Mouse (Mus musculus): ENCODE measurements around the gene Rps6ka5.

The Rps6ka5 gene

DNA sequence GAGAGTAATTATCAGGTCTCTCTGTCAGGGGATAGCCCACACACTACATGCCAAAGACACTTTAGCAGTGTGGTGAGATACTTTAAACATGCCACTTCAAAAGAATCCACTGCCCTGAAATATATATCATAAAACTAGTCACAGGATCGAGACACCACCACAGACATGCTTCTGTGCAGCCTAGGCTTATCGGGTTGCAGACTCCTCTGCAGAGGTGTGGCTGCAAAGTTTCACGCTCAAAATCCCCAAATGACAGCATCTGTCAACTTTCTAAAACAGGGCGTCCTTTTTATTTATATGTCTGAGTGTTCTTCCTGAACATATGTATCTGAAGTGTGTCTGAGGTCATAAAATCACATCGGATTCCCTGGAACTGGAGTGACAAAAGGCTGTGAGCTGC, 117.7 kb downstream of the Rps6ka5 start:
- intact Hi-C loops (cut with DNase I): loop anchor here (5.0 kb wide), 1 partner anchor 228 kb away; no protein-coding TSS in a partner anchor

DNA sequence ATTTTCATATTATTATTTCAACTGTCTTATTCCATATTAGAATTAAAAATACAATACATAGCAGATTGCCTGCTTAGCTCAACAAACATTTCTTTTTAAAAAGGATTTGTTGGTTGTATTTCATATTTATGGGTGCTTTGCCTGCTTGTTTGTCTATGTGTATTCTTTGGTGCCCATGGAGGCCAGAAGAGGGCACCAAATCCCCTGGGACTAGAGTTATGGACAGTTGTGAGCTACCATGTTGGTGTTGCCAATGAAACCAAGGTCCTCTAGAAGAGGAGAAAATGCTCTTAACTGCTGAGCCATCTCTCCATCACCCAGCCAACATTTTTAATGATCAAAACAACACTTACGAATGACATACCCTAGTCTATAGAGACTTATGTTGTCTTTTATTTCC, 120.0 kb downstream of the Rps6ka5 start:
- intact Hi-C loops (cut with DNase I): loop anchor here (5.0 kb wide), 1 partner anchor 231 kb away; no protein-coding TSS in a partner anchor

DNA sequence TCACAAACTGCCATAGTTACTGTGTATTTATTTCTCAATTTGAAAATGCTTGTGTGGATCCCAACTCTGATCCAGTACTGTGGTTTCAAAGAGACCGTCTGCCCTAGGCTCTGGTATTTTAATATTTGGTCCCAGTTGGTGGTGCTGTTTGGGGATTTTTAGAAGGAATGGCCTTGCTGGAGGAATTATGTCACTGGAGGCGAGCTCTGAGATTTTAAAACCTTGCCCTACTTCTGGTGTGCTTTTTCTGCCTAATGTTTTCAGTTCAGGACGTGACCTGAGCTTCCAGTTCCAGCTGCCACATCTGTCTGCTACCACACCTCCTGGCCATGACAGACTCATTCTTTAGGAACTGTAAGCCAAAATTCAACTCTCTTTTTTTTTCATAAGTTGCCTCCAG, 121.2 kb downstream of the Rps6ka5 start:
- intact Hi-C loops (cut with DNase I): loop anchor here (5.0 kb wide), 1 partner anchor 232 kb away; no protein-coding TSS in a partner anchor

DNA sequence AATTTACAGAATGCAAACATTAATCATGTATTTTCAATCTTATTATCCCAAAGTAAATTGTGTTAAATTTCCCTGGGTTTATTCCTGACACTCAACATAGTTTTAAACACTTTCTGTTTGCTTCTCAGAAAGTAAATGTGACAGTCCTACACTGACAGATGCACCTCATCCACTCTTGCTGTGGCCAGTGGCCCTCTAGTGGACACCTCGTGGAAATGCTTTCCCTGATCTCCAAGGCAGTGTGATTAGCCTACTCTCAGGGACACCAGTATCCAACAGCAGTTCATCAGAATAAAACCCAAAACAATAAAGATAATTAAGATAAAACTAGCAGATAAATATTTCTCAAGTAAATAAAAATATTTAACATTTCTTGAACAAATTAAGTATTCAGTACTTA, 122.2 kb downstream of the Rps6ka5 start:
- intact Hi-C loops (cut with DNase I): no loop called here

DNA sequence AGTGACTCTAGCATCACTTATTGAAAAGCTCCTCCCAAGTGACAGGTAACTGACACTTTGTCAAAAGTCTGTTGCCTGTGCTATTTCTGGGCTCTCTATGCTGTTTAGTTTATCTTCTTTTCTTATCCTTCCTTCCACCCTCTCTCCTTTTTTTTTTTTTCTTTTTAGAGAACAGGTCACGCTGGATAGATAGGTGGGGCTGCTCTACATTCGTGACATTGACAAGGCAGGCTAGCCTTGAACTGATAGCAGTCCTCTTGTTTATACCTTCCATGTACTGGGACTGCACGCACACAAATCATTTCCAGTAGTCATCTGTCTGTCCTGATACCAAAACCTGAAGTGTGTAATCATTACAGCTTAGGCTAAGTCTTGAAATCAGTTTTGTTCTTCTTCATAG, 132.1 kb downstream of the Rps6ka5 start:
- intact Hi-C loops (cut with DNase I): no loop called here

DNA sequence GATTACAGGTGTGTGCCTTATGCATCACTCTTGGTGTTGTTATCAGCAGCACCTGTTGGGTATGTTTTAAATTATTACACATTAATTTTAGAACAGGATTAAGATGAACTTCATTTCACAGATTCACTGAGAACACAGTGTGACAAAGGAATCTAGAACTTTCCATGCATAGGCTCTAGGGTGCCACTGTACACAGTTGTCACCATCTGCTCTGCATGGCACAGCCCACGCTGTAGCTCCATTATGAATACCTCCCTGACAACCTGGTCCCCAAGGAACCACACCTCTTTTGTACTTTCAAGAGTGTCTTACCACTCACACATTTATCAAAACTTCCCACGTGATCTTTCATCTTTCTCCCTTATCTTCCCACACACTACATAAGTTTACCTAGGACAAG, 140.2 kb downstream of the Rps6ka5 start:
- intact Hi-C loops (cut with DNase I): loop anchor here (10.0 kb wide), 1 partner anchor 338 kb away; no protein-coding TSS in a partner anchor

DNA sequence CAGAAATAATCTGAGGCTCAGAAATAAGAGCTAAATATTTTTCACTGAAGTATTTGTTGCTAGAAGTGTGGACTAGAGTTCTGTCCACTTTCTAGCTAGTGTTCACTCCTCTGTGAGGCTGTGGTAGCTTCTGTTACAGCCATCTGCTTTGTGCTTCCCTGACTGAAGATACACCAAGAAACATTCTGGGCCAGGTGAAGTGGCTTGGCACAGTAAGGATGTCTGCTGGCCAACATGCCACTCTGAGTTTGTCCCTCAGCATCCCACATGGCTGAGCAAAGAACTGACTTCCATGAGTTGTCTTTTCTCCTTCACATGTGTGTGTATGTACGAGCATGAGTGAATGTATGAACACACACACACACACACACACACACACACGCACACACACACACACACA, 147.6 kb downstream of the Rps6ka5 start:
- intact Hi-C loops (cut with DNase I): loop anchor here (10.0 kb wide), 1 partner anchor 374 kb away; no protein-coding TSS in a partner anchor

DNA sequence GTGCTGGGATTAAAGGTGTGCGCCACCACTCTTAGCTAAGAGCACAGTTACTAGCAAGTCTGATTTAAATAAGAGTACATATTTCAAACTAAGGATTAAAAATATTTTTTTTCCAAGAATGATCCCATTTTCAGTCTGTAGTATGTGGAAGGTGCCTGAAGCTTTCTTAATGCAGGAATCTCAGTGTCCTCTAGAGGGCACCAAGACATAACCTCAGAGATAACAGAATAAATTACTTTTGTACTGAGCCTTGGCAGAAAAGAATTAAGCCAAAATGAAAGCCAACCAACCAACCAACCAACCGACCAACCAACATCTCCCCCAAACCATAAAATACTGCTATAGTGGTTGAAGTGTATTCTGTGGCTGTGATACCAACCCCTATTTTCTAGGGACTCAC, 148.5 kb downstream of the Rps6ka5 start:
- intact Hi-C loops (cut with DNase I): loop anchor here (1.0 to 10.0 kb wide), 2 partner anchors 263 to 373 kb away; no protein-coding TSS in a partner anchor

DNA sequence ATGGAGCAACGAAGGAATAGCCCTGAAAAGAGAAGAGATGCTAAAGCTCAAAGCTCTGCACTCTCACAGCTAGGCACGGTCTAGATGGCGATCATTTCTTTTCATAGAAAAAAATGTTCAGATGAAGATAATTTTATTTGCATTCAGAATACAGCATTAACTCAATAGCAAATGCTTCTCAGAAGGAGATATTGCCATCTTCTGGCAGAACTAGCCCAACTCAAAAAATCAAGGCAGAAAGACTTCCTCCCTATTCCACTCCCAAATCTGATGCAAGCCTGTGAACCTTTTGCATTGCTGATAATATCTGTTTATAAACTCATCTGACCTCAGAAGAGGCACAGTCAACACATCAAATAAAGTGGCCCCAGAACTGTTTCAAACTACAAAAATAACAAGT, 151.0 kb downstream of the Rps6ka5 start:
- intact Hi-C loops (cut with DNase I): loop anchor here (10.0 kb wide), 1 partner anchor 371 kb away; no protein-coding TSS in a partner anchor

DNA sequence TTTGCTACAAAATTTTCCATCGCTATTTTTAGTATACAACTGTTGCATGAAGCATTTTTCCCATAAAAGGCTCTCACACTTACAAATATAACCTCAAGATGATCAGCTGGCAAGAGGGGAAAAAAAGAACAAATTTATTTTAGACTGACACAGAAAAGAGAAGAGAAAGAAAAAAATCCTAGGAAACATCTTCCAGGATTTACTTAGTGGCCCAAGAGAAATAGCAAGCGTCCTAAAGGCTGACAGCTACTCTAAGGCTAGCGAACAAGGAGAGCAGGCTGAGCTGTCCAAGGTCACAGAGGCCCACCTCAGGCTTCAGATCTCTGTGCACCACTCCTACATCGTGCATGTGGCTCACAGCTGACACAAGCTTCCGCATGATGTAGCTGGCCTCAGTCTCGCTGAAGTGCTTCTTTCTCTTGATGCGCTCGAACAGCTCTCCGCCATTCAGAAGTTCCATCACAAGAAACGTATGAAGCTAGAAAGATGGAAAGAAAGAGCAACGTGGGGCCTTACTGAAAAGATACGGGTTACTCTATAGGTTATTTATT, 156.2 kb downstream of the Rps6ka5 start:
- intact Hi-C loops (cut with DNase I): loop anchor here (5.0 to 10.0 kb wide), 2 partner anchors 38 to 366 kb away; no protein-coding TSS in a partner anchor

DNA sequence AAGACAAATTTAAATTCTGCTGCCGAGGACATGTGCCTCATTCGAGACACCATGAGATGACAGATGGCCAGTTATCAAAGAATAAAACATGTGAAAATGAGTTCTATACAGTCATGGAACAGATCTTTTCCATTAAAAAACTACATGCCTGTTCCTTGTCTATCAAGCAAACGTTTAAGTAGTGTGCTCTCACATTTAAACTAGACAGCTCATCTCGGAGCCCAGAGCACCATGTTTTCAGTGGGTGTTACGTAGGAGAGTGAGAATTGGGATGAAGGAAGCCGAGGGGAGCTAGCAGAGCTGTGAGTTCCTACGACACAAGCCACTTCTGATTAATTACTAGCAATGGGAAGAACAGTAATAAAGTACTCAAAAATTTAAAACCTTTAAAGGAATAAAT, 158.0 kb downstream of the Rps6ka5 start:
- intact Hi-C loops (cut with DNase I): no loop called here

DNA sequence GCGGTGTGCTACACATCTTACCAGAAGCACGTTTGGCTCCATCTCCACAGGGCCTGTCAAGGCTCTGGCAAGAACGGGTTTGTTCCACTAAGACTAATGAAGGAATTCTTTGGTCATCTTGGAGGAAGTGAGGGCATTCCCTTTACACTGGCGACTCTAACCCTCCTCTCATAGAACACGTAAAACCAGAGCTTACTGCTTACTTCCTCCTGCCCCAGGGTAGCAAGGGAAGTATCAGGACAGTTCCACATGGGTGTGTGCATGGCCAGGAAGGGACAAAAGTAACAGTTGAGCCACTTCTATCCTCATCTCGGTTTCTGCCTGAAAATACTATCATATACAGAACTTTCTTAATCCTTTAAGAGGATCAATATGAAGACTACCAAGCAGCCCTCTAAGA, 158.7 kb downstream of the Rps6ka5 start:
- intact Hi-C loops (cut with DNase I): no loop called here

DNA sequence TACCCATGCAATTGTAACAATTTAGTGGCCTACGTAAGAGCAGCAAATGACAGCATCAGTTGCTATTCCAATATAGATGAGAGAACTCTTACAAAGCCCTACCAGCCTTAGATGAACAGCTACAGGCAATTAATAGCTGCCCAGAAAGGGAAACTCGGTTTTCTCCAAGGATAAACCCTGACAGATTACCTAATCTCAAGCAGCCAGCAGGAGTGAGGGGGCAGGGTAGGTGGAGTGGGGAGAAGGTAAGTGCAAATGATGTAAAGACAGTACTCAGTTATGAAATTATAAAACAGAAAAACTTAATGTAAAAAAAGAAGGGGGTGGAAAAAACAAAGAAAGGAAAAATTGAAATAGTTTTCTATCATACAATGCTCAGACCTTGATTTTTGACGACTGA, 159.2 kb downstream of the Rps6ka5 start:
- intact Hi-C loops (cut with DNase I): no loop called here

DNA sequence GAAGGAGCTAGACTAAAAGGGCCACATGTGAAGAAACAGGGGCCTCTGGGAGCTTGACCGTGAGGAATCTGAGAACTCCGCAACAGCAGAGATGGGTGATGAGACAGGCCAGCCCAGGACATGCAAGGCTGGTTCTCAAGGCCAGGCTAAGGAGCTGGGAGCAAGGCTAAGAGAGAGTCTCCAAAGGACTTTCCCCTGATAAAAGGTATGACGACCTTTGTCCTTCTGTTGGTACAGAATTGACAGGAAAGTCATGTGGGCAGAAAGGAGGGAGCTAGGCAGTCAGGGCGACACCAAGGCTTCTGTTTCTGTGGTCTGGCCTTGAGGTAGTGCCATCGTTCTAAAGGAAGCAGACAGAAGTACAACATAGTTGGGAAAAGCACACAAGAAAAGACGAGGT, 173.1 kb downstream of the Rps6ka5 start:
- intact Hi-C loops (cut with DNase I): no loop called here

DNA sequence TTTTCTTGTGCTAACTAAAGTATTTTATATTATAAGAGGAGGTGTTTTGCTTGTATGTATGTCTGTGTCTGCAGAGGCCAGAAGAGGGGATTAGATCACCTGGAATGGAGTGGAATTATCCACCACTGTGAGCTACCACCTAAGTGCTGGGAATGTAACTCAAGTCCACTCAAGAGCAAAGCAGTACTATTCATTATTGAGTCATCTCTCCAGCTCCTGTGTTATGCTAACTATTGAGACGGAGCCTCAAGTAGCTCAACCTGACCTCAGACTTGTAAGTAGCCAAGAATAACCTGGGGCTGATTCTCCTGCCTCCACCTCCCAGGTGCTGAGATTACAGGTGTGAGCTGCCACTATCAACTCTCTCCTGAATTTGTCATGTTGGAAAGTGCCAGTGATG, 174.8 kb downstream of the Rps6ka5 start:
- intact Hi-C loops (cut with DNase I): no loop called here

DNA sequence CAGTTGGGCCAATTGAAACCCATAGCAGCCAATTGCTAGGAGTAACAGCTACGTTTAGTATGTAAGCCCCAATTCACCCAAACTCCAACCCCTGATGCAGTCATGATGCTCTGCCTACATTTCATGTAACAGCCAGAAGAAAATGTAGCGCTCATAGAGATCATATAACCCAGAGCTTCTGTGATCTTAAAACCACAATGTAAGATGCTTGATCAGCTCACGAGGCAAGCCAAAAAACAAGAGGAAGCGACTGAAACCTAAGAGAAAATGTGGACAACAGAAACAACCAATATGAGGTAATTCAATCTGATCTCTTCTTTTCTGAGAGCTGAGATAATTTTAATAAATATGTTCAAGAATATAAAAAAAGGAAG, 182.6 kb downstream of the Rps6ka5 start:
- intact Hi-C loops (cut with DNase I): no loop called here

DNA sequence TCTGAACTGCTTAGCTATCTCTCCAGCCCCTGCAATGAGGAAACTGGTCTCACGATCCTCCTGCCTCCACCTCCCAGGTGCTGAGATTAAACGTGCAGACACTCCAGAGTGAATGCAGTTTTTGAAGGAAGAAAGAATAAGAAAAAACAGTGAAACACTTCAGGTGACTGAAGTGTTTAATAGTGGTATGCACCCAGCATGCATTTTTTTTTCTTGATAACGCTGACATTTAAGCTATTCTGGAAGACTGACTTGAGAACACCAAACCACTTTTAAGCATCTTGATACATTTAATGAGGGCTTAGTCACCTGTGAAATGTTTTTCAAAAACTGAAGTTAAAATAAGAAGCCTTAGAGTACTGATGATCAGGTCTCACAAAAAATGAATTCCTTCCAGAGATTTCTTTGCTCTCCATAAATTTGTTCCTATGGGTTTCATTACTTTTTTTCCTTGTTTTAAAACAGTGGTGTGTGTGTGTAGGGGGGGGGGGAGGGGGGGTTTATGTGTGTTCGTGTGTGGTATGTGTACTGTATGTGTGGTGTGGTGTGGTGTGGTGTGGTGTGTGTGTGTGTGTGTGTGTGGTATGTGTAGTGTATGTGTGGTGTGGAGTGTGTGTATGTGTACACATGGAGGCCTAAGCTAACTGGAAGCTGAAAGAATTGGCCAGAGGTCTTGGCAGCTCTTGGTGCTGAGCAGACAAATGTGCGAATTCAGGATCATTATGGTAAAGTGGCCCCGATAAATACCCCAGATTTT, 183.2 kb downstream of the Rps6ka5 start:
- intact Hi-C loops (cut with DNase I): no loop called here

DNA sequence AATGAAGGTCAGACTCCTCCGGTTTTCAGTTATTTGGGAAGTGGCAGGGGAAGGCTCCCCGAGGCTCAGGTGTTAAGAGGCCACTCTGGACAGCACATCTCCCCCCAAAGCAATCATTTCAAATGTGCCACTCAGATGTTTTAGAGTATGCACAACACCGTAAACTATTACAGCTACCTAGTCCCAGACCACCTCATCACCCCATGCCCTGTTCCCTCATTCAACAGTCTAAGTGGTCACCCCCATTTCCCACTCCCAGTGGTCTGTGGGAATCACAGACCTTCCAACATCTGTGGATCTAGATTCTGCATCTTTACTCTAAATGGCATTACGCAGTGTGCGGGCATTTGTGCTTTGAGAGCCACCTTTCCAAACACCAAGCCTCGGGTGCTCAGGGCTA, 184.3 kb downstream of the Rps6ka5 start:
- intact Hi-C loops (cut with DNase I): no loop called here

DNA sequence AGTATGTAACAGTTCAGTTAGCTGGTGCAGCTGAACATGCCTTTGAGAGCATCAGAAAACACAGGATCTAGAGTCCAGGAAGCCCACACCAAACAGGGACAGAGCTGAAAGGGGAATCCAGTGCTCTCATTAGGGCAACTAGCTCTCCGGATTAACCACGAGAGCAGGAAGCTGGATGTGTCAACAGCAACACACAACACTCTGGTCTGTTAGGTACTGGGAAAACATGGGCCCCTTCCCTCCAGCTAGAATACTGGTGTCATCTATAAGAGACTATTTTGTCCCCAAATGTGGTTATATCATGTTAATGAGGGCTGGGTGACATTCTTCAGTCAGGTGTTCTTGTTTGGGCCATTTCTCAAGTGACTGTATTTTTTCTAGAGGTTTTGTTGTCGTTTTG, 184.7 kb downstream of the Rps6ka5 start:
- intact Hi-C loops (cut with DNase I): no loop called here

DNA sequence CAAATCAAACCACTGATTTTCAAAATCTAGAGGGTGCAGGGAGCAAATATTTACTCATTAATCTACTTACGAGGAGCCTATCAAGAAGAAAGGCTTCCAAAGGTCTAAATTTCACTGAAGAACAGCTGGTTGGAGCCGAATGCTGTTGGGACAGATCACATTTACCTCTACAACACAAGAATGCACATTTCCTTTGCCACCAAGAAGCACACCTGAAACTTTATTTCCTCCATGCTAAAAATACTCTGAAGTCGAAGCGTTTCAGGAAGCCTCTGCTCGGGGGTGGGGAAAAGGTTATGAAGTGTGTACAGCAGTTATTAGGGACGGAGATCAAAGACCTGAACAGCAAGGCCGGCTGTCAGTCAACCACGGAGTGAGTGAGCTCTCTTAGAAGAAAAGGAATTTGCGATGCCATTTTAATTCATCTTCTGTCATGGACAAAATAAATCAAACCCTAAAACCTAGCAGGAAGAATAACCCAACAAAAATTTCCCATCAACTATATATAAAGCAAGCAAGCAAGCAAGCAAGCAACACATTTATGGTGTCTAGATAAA, 187.5 kb downstream of the Rps6ka5 start:
- intact Hi-C loops (cut with DNase I): no loop called here

DNA sequence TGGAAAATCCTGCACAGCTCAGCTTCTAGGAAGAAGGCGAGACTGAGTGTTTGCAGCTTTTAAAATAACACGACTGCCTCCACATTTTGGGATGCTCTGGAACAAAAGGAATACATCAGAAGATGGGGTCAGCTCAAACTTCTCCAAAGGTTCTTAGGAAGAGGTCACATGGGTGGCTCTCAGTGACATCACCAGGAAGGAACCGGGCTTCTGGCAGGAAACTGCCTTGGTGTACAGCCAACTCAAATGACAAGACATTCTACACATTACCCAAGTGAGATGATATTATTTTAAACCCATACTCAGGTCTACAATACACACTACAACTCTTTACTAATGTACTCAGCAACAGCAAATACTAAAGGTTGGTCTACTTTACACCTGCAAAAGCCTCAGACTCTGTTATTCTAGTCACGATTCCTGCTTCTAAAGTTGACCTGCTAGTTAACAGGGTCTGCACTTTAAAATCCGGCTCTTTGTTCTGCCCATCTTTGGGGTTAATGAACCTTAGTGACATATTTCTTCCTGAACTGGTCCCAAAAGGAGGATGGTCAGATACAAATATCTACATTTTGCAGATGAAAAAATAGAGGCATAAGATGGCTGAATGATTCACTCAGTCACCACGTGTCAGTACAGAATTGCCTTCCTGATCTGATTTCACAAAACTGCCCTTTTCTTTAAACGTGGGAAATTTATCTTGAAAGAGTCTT, 188.2 kb downstream of the Rps6ka5 start:
- intact Hi-C loops (cut with DNase I): no loop called here

DNA sequence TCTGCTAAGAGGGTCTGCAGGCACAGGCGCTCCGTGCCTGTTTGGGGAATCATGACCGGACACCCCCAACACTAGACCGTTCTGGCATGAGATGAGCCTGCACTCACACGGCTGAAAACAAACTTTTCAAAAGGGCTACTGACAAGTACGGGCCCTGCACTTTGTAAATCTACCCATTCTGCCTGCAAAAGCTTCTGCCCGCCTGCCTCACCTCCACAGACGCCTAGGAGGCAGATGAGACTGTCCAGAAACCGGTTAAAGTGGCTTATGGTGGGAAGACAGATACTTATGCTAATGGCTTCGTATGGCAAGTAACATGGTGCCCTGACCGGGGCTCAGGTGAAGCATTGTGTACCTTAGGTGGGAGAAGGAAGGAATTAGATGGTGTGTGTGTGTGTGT, 189.7 kb downstream of the Rps6ka5 start:
- intact Hi-C loops (cut with DNase I): no loop called here
